Mouse (Mus musculus) lung, adult 2 months (tissue): Measurements from ENCODE around the gene Kif3b. TPM values are rescaled to one million over a fixed set of nuclear protein-coding genes. Genes with fewer than 3 reads are reported as not detected.
A peak's percentile ranks its signal among the peaks of the same experiment; 100 is the strongest.

Source experiments
- DNase-seq: peaks from one replicate; pipeline ENCODE4 v3.0.0; 2022
- H3K4me1 ChIP-seq: fragments of 200-500 bp; 2 replicates; pipeline ENCODE4 v1.6.1; 2011; ENCODE audit warnings: low read length; ENCODE audit not compliant: control insufficient read depth, insufficient read depth
- H3K4me3 ChIP-seq: fragments of 200-500 bp; replicated peaks from 2 replicates; pipeline ENCODE3; 2011; ENCODE audit warnings: low read depth, mild to moderate bottlenecking, control low read depth, low read length; ENCODE audit errors: extremely low read depth
- CTCF ChIP-seq: fragments of 200-500 bp; IDR thresholded peaks from 2 replicates; pipeline ENCODE4 v1.5.1; 2011; ENCODE audit warnings: mild to moderate bottlenecking, low read length, control low read depth; ENCODE audit not compliant: insufficient read depth
- POLR2A ChIP-seq: fragments of 200-500 bp; IDR thresholded peaks from 2 replicates; pipeline ENCODE4 v1.6.1; 2011; ENCODE audit warnings: low read depth, mild to moderate bottlenecking, control low read depth, low read length, borderline replicate concordance; ENCODE audit errors: extremely low read depth
- WGBS: fragments of 180-500 bp; shearing (Covaris S2); methylation state at CpG from one replicate; pipeline ENCODE4 v1.1.7; 2018; 5-methylcytosine and 5-hydroxymethylcytosine counted together
- polyA plus RNA-seq: library from polyadenylated mRNA; depleted of rRNA; stranded (reverse); fragments of >200 nt; gene quantifications from 2 replicates; pipeline ENCODE4 v1.2.3, GENCODE M21; 2012

Gene Kif3b
- polyA plus RNA-seq, 1 experiment, result 10.8 TPM

DNA sequence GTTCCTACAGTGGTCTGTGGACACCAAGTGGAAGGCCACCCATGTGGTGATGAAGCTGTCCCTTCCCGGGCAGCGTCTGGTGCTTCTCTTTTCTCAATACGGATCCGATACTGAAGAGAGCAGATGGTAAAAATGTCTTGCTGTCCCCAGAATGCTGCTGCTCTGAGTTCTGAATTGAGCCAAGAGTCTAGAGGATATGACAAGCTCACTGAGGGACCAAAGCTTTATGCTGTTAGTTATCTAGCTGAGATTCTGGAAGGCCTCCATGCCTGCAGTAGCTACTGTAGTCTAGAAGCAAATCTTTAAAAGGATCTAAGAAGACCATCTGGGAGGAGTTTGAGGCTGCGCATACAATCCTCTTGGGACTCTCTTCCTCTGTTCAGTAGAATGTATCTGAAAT lies 41.1 kb downstream of the Kif3b start:
- WGBS, result 88% methylated on average over 5 of the region's 5 CpGs
- no peak overlapping the region for H3K4me3 ChIP-seq

DNA sequence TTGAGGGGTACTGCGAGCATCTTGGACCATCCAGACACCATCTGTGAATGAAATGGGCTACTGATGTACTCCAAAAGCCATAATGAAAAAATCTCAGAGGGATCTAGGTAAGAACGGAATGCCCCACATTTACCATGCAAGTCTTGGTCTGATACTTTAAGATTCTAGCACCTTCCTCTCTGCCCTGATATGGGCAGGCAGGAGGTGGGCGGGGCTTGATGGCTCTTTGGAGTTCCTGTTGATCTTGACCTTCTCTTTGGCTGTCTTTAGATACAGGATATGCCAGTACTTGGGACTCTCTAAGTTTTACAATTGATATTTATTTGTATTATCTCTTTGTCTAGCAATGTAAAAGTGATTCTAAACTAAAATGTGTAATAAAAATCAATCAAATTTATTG lies 41.8 kb downstream of the Kif3b start:
- WGBS, result 86% methylated on average over 3 of the region's 3 CpGs
- no peak for DNase-seq
- H3K4me3 ChIP-seq, result no peak overlapping the region
- H3K4me1 ChIP-seq, result peaks cover 15% of the 10 kb centered on the region
- no peak for TF ChIP-seq CTCF
- no peak for TF ChIP-seq POLR2A

More for the DNA sequence above, 41.1 kb downstream of the Kif3b start:
- H3K4me1 ChIP-seq, result peaks cover 12% of the 10 kb centered on the region
- TF ChIP-seq POLR2A (no peak), CTCF (no peak)
- no peak for DNase-seq

DNA sequence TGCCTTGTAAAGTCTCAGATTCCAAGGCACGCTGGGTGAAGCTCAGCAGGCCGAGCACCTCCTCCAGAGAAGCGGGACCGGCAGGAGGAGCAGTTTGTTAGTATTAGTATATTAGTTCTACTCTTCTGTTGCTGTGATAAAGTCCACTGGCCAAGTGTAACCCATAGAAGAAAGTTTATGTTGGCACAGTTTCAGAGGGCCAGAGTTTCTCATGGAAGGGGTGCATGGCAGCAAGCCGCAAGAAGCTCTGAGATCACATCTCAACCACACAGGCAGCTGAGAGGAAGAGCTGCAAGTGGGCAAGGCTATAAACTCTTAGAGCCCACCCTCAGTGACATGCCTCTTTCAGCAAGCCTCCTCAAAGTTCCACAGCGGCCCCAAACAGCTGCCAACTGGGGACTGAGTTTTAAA lies 42.6 kb downstream of the Kif3b start:
- no peak for DNase-seq
- Histone ChIP-seq H3K4me3 (no peak overlapping the region), H3K4me1 (peaks cover 21% of the 10 kb centered on the region)
- TF ChIP-seq POLR2A, result no peak
- peak; percentile 40 for TF ChIP-seq CTCF
- WGBS, result 33% methylated on average over 6 of the region's 6 CpGs

DNA sequence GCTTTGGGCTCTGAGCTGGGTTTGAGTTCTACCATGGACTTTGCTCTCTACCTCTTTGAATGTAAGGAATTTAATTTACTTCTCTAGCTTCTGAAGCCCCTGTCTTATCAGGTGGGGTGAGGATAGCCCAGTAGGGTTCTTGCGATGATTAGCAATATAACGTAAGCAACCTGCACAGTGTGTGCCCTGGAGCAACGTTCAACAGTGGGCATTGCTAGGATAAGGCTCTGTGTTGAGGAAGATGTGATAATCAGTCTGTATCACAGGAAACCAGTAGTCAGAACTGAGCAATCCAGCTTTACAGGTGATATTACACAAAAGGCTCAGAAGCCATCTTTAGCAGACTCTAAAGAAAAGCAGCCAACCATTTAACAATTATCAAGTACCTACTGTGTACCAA lies 43.1 kb downstream of the Kif3b start:
- peaks cover 21% of the 10 kb centered on the region for H3K4me1 ChIP-seq
- no peak overlapping the region for H3K4me3 ChIP-seq
- no peak for DNase-seq
- WGBS, result 77% methylated on average over 3 of the region's 3 CpGs
- TF ChIP-seq CTCF (no peak), POLR2A (no peak)

DNA sequence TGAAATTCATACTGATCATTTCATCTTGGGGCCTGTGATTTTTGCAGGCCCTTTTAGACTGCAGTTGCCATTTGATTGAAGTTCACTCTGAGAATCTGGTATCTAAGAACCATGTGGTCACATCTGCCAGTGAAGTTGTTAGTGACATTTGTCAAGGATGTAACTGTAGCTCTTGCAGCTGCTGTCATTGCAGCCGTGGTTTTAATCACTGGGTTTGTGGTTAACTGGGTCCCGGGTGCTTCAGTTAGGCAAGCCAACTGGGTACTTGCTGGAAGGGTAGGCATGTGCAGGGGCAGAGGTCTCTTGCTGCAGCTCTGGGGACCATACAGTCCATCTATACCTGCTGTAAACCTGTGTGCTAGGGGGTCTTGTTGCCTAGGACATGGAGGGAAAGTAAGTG lies 44.9 kb downstream of the Kif3b start:
- H3K4me1 ChIP-seq, result peaks cover 21% of the 10 kb centered on the region
- DNase-seq, result no peak
- no peak overlapping the region for H3K4me3 ChIP-seq
- WGBS, result 69% methylated on average over 2 of the region's 2 CpGs
- no peak for TF ChIP-seq CTCF
- TF ChIP-seq POLR2A, result no peak

DNA sequence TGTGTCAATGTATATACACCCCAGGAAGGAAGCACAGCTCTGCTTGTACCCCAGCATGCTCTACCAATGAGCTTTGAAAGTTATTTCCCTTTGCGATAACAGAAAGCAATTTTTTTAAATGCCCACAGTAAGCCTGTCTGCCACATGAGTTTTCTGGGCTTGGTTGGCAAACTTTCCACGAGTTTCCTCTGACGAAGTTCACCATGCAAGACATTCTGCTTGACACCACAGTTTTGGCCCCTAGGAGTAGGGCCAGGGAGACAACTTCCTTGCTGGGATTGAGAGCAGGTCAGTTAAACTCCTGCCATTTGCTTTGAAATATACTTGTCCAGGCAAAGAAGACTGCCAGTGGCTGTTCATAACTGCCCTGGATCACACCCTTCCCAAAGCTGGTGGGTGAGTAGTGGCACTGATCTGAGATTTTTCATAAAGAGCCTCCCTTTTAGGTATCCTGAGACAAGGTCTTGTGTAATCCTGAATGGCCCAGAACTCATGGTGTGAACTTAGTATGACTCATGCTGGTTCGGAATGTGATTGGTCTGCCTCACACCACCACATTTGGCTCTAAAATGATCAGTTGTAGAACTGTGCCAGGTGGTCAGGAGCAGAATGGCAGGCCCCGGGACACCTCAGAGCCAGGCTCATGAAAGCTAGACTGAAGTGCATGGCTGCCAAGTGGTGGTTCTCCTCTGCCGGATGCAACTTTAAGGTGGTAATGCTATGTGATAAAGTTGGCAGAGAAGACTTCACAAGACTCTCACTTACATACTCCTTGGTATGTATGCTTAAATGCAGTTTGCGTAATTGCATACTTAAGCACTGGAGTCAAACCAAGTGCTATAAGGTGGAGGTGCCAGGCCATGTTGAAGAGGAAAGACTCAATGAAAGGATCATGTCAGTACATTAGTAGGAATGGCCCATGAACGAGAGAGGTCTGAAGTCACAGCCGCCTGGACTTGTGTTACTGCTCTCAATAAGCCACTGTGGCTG lies 47.4 kb downstream of the Kif3b start:
- Histone ChIP-seq H3K4me3 (no peak overlapping the region), H3K4me1 (peaks cover 14% of the 10 kb centered on the region)
- DNase-seq, result no peak
- no peak for TF ChIP-seq CTCF
- TF ChIP-seq POLR2A, result no peak
- WGBS, result 56% methylated on average over 9 of the region's 9 CpGs

DNA sequence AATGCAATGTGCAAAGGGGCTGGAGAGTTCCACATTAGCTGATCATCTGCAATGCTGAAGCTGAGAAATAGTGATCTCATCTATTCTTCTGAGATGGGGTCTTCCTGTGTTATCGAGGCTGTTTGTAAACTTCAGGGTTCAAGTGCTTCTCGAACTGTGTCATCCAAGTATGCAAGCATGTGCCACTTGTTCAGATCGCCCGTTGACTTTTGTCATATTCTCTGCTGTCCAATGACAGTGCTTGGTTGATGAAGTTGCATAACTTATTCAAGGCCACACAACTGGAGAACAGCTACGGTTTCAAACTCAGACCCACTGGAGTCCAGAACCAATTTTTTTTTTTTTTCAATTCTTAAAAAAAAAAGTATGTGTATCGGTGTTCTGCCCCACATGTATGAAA lies 51.0 kb downstream of the Kif3b start:
- no peak for DNase-seq
- Histone ChIP-seq H3K4me3 (no peak overlapping the region), H3K4me1 (peaks cover 11% of the 10 kb centered on the region)
- 62% methylated on average over 6 of the region's 6 CpGs for WGBS
- TF ChIP-seq CTCF, result no peak
- TF ChIP-seq POLR2A, result no peak

DNA sequence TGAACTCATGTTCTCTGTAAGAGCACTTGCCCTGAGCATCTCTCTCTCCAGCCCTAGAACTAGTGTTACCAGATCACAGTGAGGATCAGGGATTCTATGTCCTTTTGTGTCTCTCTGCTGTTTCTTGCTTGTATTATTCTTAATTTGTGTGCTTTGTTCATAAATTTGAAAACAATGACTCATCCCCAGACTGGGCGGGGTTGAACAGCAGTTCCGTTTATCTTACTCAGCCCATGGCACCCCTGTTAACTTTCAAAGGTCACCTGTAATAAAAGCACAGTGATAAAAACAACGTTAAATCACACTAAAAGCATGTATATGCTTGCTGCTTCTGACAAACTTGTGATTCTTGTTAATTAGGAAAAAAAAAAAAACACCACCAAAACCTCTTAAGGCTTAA lies 51.4 kb downstream of the Kif3b start:
- peaks cover 11% of the 10 kb centered on the region for H3K4me1 ChIP-seq
- H3K4me3 ChIP-seq, result no peak overlapping the region
- WGBS, result 45% methylated on average over 3 of the region's 3 CpGs
- TF ChIP-seq POLR2A (no peak), CTCF (no peak)
- DNase-seq, result no peak

DNA sequence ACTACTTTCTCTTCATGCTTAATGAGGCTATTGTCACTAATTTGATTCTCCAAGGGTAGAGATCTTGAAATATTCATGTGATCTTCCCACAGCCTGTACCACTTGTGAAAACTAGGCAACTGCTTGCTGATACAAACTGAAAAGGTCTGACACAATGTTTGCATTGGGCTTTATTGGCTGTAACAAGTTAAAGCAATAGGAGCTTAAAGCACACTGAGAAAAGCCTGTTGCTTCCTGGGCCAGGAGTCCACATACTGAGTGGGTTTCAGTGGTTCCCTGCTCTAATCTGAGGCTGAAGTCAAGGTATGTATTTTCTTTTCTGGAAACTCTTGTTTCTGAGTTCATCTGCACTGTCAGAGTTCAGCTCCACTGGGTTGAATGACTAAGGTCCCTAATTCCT lies 52.0 kb downstream of the Kif3b start:
- Histone ChIP-seq H3K4me3 (no peak overlapping the region), H3K4me1 (peaks cover 9% of the 10 kb centered on the region)
- TF ChIP-seq POLR2A, result no peak
- no peak for TF ChIP-seq CTCF
- no peak for DNase-seq

DNA sequence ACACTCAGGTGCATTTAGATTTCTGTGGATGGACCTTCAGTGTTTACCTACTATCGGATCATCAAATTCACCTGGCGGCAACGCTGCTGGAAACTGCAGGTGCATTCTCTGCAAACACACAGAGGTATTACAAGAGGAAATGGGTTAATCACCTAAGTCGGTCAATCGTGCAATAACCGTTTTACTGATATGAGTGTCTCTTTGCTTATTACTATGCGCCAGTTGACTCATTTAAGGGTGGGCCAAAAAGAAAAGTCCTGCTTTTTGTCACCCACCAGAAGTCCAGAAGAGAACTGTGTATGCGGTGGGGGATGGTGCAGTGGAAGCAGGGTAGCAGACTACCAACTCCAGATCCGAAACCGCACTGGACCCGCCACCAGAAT lies 53.8 kb downstream of the Kif3b start:
- no peak for DNase-seq
- TF ChIP-seq POLR2A, result no peak
- TF ChIP-seq CTCF, result no peak
- Histone ChIP-seq H3K4me3 (peak overlapping the region; percentile 92), H3K4me1 (peaks cover 8% of the 10 kb centered on the region)
- 2% methylated on average over 11 of the region's 11 CpGs for WGBS
